ENCODE assay signal across 7 mouse cellular contexts in the genomic region with DNA sequence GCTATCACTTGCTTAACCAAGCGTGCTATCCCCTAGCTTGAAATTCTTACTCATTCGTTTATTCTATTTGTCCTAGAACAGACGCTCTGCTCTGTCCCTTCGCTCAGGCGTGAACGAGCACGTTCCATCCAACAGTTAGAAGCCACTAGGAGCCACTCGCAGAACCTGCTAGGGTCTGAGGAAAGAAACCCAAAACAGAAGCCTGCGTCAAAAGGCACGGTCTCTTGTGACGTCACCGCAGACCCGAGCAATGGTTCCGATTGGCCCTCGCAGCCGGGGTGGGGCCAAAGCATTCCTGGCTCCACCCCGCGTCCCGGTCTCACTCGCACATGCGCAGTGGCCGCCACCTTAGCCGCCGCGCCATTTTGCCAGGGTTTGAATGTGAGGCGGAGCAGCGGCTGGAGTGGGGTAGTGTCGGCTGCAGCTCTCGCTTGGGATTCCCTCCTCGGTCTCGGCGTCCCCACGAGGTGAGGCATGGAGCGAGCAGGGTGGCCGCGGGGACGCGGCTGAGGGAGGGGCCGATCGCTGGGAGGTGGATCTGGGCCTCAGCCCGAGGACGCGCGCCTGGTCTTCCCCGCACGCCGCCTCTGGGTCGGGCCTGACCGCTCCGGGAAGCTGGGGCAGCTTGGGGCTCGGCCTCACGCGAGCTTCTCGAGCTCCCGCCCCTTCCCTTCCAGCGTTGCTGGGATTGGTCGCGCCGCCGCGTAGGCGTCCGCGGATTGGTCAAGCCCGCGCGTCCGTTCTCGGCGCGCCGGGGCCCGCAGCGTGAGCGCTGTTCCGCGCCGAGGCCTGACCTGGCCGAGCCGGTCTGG. TPM values are rescaled to one million over a fixed set of nuclear protein-coding genes. Genes with fewer than 3 reads are reported as not detected.
DNase-seq lines count a peak whose midpoint lies in the region; ATAC-seq lines count a peak whose summit lies in the region.

A gene (plus strand): TSS at position 330 of the 812 bp plus-strand sequence.

- H3K4me3 ChIP-seq in embryonic facial prominence, embryonic 11.5 days (ENCODE audit: low read depth, low read length): peak within 1 kb of the TSS; percentile 93
- H3K4me3 ChIP-seq in limb, embryonic 10.5 days: peak within 1 kb of the TSS; percentile 74
- peak within 1 kb of the TSS; percentile 92 for H3K4me3 ChIP-seq in midbrain, embryonic 13.5 days (replicated peaks)

- peak; percentile 99 for DNase-seq in adrenal gland, postnatal 14 days
- DNase-seq in embryonic facial prominence, embryonic 11.5 days (ENCODE audit: low spot score): peak; percentile 99
- peak; percentile 96 for DNase-seq in kidney, adult 11 months
- DNase-seq in limb, embryonic 10.5 days (ENCODE audit: low spot score): peak; percentile 100
- DNase-seq in spleen, adult 12 weeks (ENCODE audit: low spot score): peak; percentile 95

- no peaks in the 10 kb centered on the region for H3K4me1 ChIP-seq in embryonic facial prominence, embryonic 11.5 days (ENCODE audit: control insufficient read depth, insufficient read depth, low read length)
- H3K4me1 ChIP-seq in limb, embryonic 10.5 days: peaks cover 14% of the 10 kb centered on the region
- peaks cover 18% of the 10 kb centered on the region for H3K4me1 ChIP-seq in midbrain, embryonic 13.5 days (replicated peaks)

- H3K27ac ChIP-seq in embryonic facial prominence, embryonic 11.5 days (replicated peaks; ENCODE audit: low read depth, low read length): peak within 1 kb of the TSS; percentile 91
- H3K27ac ChIP-seq in limb, embryonic 10.5 days: peak within 1 kb of the TSS; percentile 99
- H3K27ac ChIP-seq in midbrain, embryonic 13.5 days: peak within 1 kb of the TSS; percentile 94

- no peaks in the 10 kb centered on the region for H3K9me3 ChIP-seq in embryonic facial prominence, embryonic 11.5 days (replicated peaks; ENCODE audit: control insufficient read depth, low read length)
- no peaks in the 10 kb centered on the region for H3K9me3 ChIP-seq in limb, embryonic 10.5 days (replicated peaks)
- no peaks in the 10 kb centered on the region for H3K9me3 ChIP-seq in midbrain, embryonic 13.5 days

- under 1% methylated on average over 79 of the region's 80 CpGs for WGBS in embryonic facial prominence, embryonic 11.5 days
- under 1% methylated on average over 79 of the region's 80 CpGs for WGBS in limb, embryonic 10.5 days
- WGBS in midbrain, embryonic 13.5 days: under 1% methylated on average over 80 of the region's 80 CpGs

- peak within 1 kb of the TSS; percentile 87 for H3K9ac ChIP-seq in embryonic facial prominence, embryonic 11.5 days (replicated peaks; ENCODE audit: low read length)
- peak within 1 kb of the TSS; percentile 77 for H3K9ac ChIP-seq in midbrain, embryonic 13.5 days (replicated peaks)

- peak within 1 kb of the TSS; percentile 83 for H3K4me2 ChIP-seq in embryonic facial prominence, embryonic 11.5 days (ENCODE audit: low read depth, low read length)
- H3K4me2 ChIP-seq in midbrain, embryonic 13.5 days (replicated peaks): peak within 1 kb of the TSS; percentile 95

- H3K27me3 ChIP-seq in embryonic facial prominence, embryonic 11.5 days (ENCODE audit: control insufficient read depth, insufficient read depth, low read length): no peaks in the 10 kb centered on the region
- H3K27me3 ChIP-seq in limb, embryonic 10.5 days (ENCODE audit: low read depth, poor library complexity, severe bottlenecking): no peaks in the 10 kb centered on the region
- no peaks in the 10 kb centered on the region for H3K27me3 ChIP-seq in midbrain, embryonic 13.5 days

- peak; percentile 96 for ATAC-seq in embryonic facial prominence, embryonic 11.5 days (replicated peaks; ENCODE audit: insufficient number of reproducible peaks, low FRiP score, low TSS enrichment, low read depth)
- ATAC-seq in granulocyte monocyte progenitor cell, adult 5-6 weeks (replicated peaks; ENCODE audit: poor library complexity, severe bottlenecking): peak; percentile 82
- peak; percentile 98 for ATAC-seq in midbrain, embryonic 13.5 days

- no peaks in the 10 kb centered on the region; the same call in 1 of the 2 replicates for H3K36me3 ChIP-seq in embryonic facial prominence, embryonic 11.5 days (replicated peaks; ENCODE audit: control insufficient read depth, insufficient read depth, low read depth, low read length)
- H3K36me3 ChIP-seq in limb, embryonic 10.5 days: peaks cover 27% of the 10 kb centered on the region
- peaks cover 8% of the 10 kb centered on the region; the same call in 1 of the 2 replicates for H3K36me3 ChIP-seq in midbrain, embryonic 13.5 days

RNA-seq across cellular contexts. Expression of the gene that starts here (rescaled TPM):
- 59.1 and 61.2 TPM in 2 replicates for total RNA-seq in adrenal gland, postnatal 14 days (2021)
- 250 and 276 TPM in 2 replicates for polyA plus RNA-seq in embryonic facial prominence, embryonic 11.5 days (2014; fragmentation: Nextera tagmentation; extraction: Ambion mirVana)
- total RNA-seq in granulocyte monocyte progenitor cell, adult 5-6 weeks (2014; fragmentation: Nextera tagmentation): 107 and 128 TPM in 2 replicates
- 156 and 159 TPM in 2 replicates for total RNA-seq in granulocyte monocyte progenitor cell, adult 5-6 weeks (2017)
- 211 and 223 TPM in 2 replicates for polyA plus RNA-seq in limb, embryonic 10.5 days (2016; fragmentation: Nextera tagmentation; extraction: Ambion mirVana)
- polyA plus RNA-seq in midbrain, embryonic 13.5 days (2015; fragmentation: Nextera tagmentation; extraction: Ambion mirVana): 113 and 116 TPM in 2 replicates

Comparison
In these comparisons a context has a peak if more than half of its experiments do, and no peak if none do; other contexts are left out.
1. Peak in every context shown above with its lines: DNase-seq, ATAC-seq, H3K4me3 ChIP-seq and H3K27ac ChIP-seq.